Mouse (Mus musculus) lung, adult 2 months (tissue): ENCODE results near the gene Phf21a.

Experiments
- CTCF ChIP-seq: fragments of 200-500 bp; IDR thresholded peaks from 2 replicates; pipeline ENCODE4 v1.5.1; 2011; ENCODE audit warnings: mild to moderate bottlenecking, low read length, control low read depth; ENCODE audit not compliant: insufficient read depth
- POLR2A ChIP-seq: fragments of 200-500 bp; IDR thresholded peaks from 2 replicates; pipeline ENCODE4 v1.6.1; 2011; ENCODE audit warnings: low read depth, mild to moderate bottlenecking, control low read depth, low read length, borderline replicate concordance; ENCODE audit errors: extremely low read depth

GRCm38 (mm10) chr2:92173186-92173585, 80.3 kb downstream of the Phf21a start:
- TF ChIP-seq CTCF = no peak
- no peak for TF ChIP-seq POLR2A
